Mouse (Mus musculus) B cell, adult 67 days (primary cell): Measurements from ENCODE around the gene Idh1. TPM values are rescaled to one million over a fixed set of nuclear protein-coding genes. Genes with fewer than 3 reads are reported as not detected.

Source experiments
- total RNA-seq, 2 experiments: library from RNA; stranded (reverse); gene quantifications; 4 replicates each; pipeline ENCODE4 v1.2.4; 2023

Idh1 gene
- total RNA-seq, result 1 to 10 TPM; 6.7 to 7.2 TPM

DNA sequence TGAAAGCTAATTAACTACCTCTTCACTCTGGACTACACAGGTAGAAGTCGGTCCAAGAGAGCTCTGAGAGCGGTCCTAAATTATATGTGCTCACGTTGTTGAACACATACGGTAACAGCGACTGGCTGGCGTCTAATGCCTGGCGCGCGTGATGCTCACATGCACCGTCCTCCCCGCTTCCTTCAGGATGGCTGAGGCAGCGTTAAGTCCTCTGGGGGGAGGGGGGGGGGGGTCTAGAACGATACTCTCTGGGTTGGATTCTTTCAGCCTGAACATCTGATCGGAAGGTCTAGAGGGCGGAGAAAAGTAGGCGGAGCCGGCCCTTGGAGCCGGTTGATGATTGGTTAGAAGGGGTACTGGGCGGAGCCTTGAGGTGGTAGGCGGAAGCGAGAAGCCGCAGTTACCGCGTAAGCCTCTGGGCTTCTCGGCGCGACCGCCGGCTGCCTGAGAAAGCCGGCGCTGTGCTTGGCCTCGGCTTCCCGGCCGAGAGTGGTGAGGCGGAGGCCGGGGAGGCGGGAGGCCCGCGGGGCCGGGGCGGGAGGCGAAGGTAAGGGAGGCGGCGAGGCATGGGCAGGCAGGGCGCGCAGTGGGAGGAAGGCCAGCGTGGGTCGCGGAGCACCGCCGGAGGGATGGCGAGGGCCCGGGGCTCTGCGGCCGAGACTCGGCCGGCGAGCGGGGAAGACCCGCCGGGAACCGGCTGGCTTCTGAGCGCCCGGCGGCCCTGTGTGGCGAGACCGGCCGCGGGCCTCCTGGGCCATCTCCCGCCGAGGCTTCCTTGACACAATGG, at the start of gene Idh1, which contains the start of gene Pikfyve:
Gene Idh1, minus strand, starts transcription at position 214 of the 787 bp plus-strand sequence.
Gene Pikfyve, plus strand, starts transcription at position 397 of the 787 bp plus-strand sequence.

DNA sequence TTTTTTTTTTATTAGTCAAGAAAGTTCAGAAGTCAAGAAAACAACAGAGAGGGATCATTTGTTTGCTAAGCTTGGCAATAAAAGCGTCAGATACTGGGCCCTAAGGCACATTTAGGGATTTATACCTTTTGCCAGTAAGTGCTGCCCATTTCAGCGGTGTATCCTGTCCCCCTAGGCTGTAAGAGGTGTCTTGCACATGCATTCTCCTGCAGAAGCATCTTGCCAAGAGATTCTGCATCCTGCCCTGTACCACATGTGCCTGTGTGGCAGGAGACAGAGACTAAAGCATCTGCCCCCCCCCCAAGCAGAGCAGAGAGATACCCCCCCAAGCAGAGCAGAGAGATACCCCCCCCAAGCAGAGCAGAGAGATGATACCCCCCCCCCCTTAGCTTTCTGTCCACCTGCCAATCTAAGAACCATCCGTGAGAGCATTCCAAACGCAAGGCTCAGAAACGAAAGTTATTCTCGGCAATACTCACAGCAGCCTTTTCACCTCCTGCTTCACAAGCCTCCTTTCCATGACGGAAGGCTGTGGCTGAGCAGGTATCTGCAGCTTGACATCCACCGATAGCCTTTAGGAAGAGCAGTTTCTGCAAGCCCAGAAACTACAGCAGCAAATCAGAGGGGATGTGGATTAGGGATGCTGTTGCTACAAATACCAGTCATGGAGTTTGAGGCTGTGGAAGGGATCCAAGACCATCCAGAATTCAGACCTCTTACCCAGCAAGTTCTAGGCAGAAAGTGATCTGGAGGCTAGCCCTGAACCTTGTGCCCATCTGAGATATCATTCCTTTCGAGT, 63.5 kb downstream of the Idh1 start, which contains the start of gene D630023F18Rik:
Gene D630023F18Rik, minus strand, starts transcription at position 641 of the 799 bp plus-strand sequence.

DNA sequence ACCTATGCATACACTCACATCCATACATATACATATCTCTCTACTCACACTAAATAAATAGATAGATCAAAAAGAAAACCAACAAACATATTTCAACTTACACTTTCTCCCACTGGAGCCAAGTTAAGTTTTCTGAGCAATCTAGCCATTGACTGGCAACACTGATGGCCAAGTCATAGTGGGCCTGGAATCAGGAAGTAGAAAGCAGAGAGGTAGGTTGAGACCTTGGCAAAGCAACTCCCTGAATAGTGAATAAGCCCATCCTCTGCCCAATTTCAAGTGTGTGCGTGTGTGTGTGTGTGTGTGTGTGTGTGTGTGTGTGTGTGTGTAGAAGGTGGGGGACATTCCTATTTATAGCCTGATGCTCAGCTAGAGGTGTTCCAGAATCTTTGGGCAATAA, 66.9 kb downstream of the Idh1 start, which contains the start of gene Gm28845:
Gene Gm28845, minus strand, starts transcription at position 121 of the 400 bp plus-strand sequence.

Other genes starting within 250 kb of the Idh1 start
- 100 to 1,000 TPM in 1 of 2 experiments, 10 to 100 TPM in 1; 96.6 to 102 TPM for gene Plekhm3, start 229.7 kb downstream of the Idh1 start, total RNA-seq
- gene Akr1cl, start 153.7 kb downstream of the Idh1 start, total RNA-seq, result not detected
- gene Cryge, start 135.4 kb downstream of the Idh1 start, total RNA-seq, result not detected
- not detected for gene Crygd, start 123.0 kb downstream of the Idh1 start, total RNA-seq
- not detected for gene Crygc, start 112.8 kb downstream of the Idh1 start, total RNA-seq
- not detected for gene Crygb, start 104.2 kb downstream of the Idh1 start, total RNA-seq
- gene Cryga, start 83.1 kb downstream of the Idh1 start, total RNA-seq, result not detected
- not detected for gene Gm28845, start 66.9 kb downstream of the Idh1 start, total RNA-seq
- not detected for gene D630023F18Rik, start 63.3 kb downstream of the Idh1 start, total RNA-seq
- gene Pikfyve, start 183 bp upstream of the Idh1 start, total RNA-seq, result 10 to 100 TPM; 60.4 to 66.7 TPM
- gene Pth2r, start 95.6 kb upstream of the Idh1 start, total RNA-seq, result not detected